Mouse (Mus musculus): ENCODE data around the gene Pcsk7. TPM values are rescaled to one million over a fixed set of nuclear protein-coding genes. Genes with fewer than 3 reads are reported as not detected.

Gene Pcsk7
- polyA plus RNA-seq, 1 experiment from 2014 or later = 23.9 TPM

DNA sequence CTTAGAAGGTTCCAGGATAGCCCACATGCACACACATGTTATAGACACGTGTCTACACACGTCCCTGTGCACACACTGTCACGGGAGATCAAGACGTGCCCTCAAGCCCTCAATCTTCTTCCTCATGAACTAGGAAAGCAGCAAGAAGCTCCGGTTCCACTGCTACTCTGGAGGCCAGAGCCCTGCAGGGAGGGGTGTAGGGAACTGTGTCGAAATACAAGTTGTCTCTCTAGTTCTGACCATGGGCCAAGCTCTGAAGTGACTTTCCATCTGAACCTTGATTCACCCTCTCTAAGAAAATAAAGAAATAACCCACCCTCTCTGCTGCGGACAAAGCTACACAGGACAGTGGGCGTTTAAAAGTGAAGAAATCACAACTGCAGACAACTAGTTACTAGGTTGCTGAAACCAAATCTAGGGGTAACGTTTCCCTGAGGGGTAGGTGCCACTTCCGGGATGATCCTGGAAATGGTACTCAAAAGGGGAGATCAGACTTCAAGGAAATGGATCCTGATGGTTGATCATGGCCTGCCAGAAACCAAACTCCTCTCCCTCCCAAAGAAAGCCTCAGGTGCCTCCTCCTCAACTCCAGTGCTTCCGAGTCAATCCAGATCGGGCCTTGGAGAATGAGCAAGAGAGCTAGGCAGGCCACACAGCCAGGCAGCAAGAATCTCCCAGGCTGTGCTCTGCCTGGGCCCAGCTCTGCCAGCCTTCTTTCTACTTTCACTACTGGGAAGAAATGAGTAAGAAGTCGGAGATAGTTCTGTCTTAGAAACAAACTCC, 47.4 kb downstream of the Pcsk7 start:
- Histone ChIP-seq H3K4me1 (replicated peaks) (peaks cover 23% of the 10 kb centered on the region), H3K9ac (replicated peaks) (peak overlapping the region; percentile 94), H3K4me3 (replicated peaks) (peak overlapping the region; percentile 88), H3K27me3 (no peaks in the 10 kb centered on the region), H3K27ac (no peak overlapping the region), H3K9me3 (no peaks in the 10 kb centered on the region), H3K36me3 (peaks cover 40% of the 10 kb centered on the region), H3K4me2 (peak overlapping the region; percentile 84)
- no peak for ATAC-seq (ENCODE audit: insufficient number of reproducible peaks, insufficient read depth, low FRiP score, low TSS enrichment, low read depth)
- 61% methylated on average over 13 of the region's 13 CpGs for WGBS

GRCm38 (mm10) chr9:45954294-45955106, 48.2 kb downstream of the Pcsk7 start:
- Histone ChIP-seq H3K4me3 (replicated peaks) (peak overlapping the region; percentile 88), H3K4me2 (peak overlapping the region; percentile 84), H3K4me1 (replicated peaks) (peaks cover 26% of the 10 kb centered on the region), H3K36me3 (peaks cover 33% of the 10 kb centered on the region), H3K27me3 (no peaks in the 10 kb centered on the region), H3K9me3 (no peaks in the 10 kb centered on the region), H3K27ac (peak overlapping the region; percentile 90), H3K9ac (replicated peaks) (peak overlapping the region; percentile 94)
- under 1% methylated on average over 63 of the region's 63 CpGs for WGBS
- peak; percentile 44 for ATAC-seq (ENCODE audit: insufficient number of reproducible peaks, insufficient read depth, low FRiP score, low TSS enrichment, low read depth)

GRCm38 (mm10) chr9:45955107-45955963, 49.0 kb downstream of the Pcsk7 start, which contains the start of gene Sidt2:
Gene Sidt2 (minus strand): TSS chr9:45955258.
- WGBS = under 1% methylated on average over 42 of the region's 48 CpGs
- H3K4me2 ChIP-seq = peak within 1 kb of the TSS; percentile 84
- H3K36me3 ChIP-seq = peaks cover 29% of the 10 kb centered on the region
- H3K4me3 ChIP-seq (replicated peaks) = peak within 1 kb of the TSS; percentile 88
- peak within 1 kb of the TSS; percentile 90 for H3K27ac ChIP-seq
- H3K9ac ChIP-seq (replicated peaks) = peak within 1 kb of the TSS; percentile 94
- no peaks in the 10 kb centered on the region for H3K9me3 ChIP-seq
- H3K27me3 ChIP-seq = no peaks in the 10 kb centered on the region
- H3K4me1 ChIP-seq (replicated peaks) = peaks cover 30% of the 10 kb centered on the region
- ATAC-seq (ENCODE audit: insufficient number of reproducible peaks, insufficient read depth, low FRiP score, low TSS enrichment, low read depth) = peak; percentile 95

DNA sequence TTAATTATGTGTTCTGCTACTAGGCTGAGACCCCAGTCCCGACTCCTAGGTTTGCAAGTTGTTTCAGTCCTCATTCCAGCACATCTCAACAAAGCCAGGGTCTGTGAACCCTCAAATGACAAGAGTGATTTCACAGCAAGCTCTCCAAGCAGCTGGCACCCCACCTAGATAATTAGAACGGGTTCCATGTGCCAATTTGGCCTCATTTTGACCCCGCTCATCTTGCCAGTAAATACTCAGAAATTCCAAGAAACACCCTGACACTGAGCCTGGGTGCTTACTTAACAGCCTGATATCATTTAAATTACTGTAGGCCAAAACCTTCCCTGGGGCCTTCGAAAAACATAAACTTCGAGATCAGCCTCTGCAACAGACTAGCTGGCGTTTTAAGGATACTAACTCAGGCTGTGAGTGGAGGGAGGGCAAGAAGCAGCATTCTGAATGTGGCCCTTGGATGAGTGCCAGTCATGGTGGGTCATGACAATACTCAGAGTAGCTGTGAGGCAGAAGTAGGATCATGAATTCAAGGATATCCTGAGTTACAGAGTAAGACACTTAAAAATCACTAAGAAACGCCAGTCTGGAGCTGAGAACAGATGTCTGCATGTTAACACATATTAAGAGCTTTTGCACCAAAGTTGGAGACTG, 51.9 kb downstream of the Pcsk7 start:
- 64% methylated on average over 7 of the region's 7 CpGs for WGBS
- Histone ChIP-seq H3K4me3 (replicated peaks) (no peak overlapping the region), H3K4me2 (no peak overlapping the region), H3K27me3 (no peaks in the 10 kb centered on the region), H3K4me1 (replicated peaks) (peaks cover 28% of the 10 kb centered on the region), H3K9ac (replicated peaks) (no peak overlapping the region), H3K36me3 (peaks cover 29% of the 10 kb centered on the region), H3K27ac (0 out of 2 replicates have a peak overlapping the region, but pooled peaks have one; percentile 3), H3K9me3 (no peaks in the 10 kb centered on the region)
- ATAC-seq (ENCODE audit: insufficient number of reproducible peaks, insufficient read depth, low FRiP score, low TSS enrichment, low read depth) = no peak

- Histone ChIP-seq H3K4me2 (no peak overlapping the region), H3K4me3 (replicated peaks) (no peak overlapping the region), H3K9ac (replicated peaks) (no peak overlapping the region), H3K27ac (0 out of 2 replicates have a peak overlapping the region, but pooled peaks have one; percentile 14), H3K4me1 (replicated peaks) (peaks cover 21% of the 10 kb centered on the region), H3K27me3 (no peaks in the 10 kb centered on the region), H3K36me3 (peaks cover 35% of the 10 kb centered on the region), H3K9me3 (no peaks in the 10 kb centered on the region)
- no peak for ATAC-seq (ENCODE audit: insufficient number of reproducible peaks, insufficient read depth, low FRiP score, low TSS enrichment, low read depth)
- 43% methylated on average over 4 of the region's 4 CpGs for WGBS
Observed at GRCm38 (mm10) chr9:45958851-45959250, 52.6 kb downstream of the Pcsk7 start.

DNA sequence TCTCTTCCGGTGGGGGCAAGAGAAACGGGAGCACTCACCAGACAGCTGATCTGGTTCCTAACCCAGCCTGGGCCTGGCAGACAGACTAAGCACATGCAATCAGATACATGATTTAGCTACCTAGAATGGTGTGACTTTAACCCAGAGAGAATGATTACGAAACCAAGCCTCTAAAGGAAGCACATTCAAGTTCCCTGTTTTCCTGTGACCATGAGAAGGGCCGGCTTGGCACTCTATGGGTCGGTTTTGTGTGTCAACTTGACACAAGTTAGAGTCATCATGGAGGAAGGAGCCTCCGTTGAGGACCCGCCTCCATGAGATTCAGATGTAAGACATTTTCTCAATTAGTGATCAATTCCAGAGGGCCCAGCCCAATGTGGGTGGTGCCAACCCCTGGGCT, 53.4 kb downstream of the Pcsk7 start:
- 81% methylated on average over 7 of the region's 7 CpGs for WGBS
- Histone ChIP-seq H3K4me2 (no peak overlapping the region), H3K4me1 (replicated peaks) (peaks cover 17% of the 10 kb centered on the region), H3K27ac (0 out of 2 replicates have a peak overlapping the region, but pooled peaks have one; percentile 24), H3K4me3 (replicated peaks) (no peak overlapping the region), H3K9ac (replicated peaks) (no peak overlapping the region), H3K9me3 (no peaks in the 10 kb centered on the region), H3K27me3 (no peaks in the 10 kb centered on the region), H3K36me3 (peaks cover 43% of the 10 kb centered on the region)
- ATAC-seq (ENCODE audit: insufficient number of reproducible peaks, insufficient read depth, low FRiP score, low TSS enrichment, low read depth) = no peak

GRCm38 (mm10) chr9:45961855-45962254, 55.6 kb downstream of the Pcsk7 start:
- Histone ChIP-seq H3K4me3 (replicated peaks) (no peak overlapping the region), H3K9ac (replicated peaks) (no peak overlapping the region), H3K27ac (no peak overlapping the region), H3K36me3 (peaks cover 65% of the 10 kb centered on the region), H3K27me3 (no peaks in the 10 kb centered on the region), H3K4me2 (no peak overlapping the region), H3K4me1 (replicated peaks) (peaks cover 7% of the 10 kb centered on the region; the same call in 1 of the 2 replicates), H3K9me3 (no peaks in the 10 kb centered on the region)
- no peak for ATAC-seq (ENCODE audit: insufficient number of reproducible peaks, insufficient read depth, low FRiP score, low TSS enrichment, low read depth)
- WGBS = 86% methylated on average over 2 of the region's 2 CpGs

- no peak overlapping the region for H3K27ac ChIP-seq
- no peak for ATAC-seq (ENCODE audit: insufficient number of reproducible peaks, insufficient read depth, low FRiP score, low TSS enrichment, low read depth)
- no peak overlapping the region for H3K4me3 ChIP-seq (replicated peaks)
- no peaks in the 10 kb centered on the region for H3K9me3 ChIP-seq
- peaks cover 7% of the 10 kb centered on the region; the same call in 1 of the 2 replicates for H3K4me1 ChIP-seq (replicated peaks)
- no peaks in the 10 kb centered on the region for H3K27me3 ChIP-seq
- no peak overlapping the region for H3K4me2 ChIP-seq
- peaks cover 83% of the 10 kb centered on the region for H3K36me3 ChIP-seq
- 93% methylated on average over 6 of the region's 6 CpGs for WGBS
- H3K9ac ChIP-seq (replicated peaks) = no peak overlapping the region
Observed at GRCm38 (mm10) chr9:45963577-45963976, 57.3 kb downstream of the Pcsk7 start.

DNA sequence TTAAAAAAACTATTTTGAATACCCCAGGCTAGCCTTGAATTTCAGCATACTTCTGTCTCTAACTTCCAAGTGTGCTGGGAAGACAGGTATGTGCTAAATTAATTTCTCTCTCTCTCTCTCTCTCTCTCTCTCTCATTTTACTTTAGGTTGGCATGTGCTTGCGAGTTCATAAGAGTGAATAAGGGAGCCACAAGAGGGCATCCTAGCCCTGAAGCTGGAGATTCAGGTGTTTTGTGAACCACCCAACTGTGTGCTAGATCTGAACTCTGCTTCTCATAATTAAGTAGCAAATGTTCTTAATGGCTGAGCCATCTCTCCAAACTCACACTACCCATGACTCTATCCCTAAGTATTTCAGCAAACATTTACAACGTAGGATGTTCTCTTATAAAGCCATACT, 70.6 kb downstream of the Pcsk7 start:
- Histone ChIP-seq H3K9me3 (no peaks in the 10 kb centered on the region), H3K36me3 (peaks cover 43% of the 10 kb centered on the region), H3K4me2 (no peak overlapping the region), H3K4me3 (replicated peaks) (no peak overlapping the region), H3K27ac (no peak overlapping the region), H3K27me3 (no peaks in the 10 kb centered on the region), H3K4me1 (replicated peaks) (peaks cover 16% of the 10 kb centered on the region; the same call in 1 of the 2 replicates), H3K9ac (replicated peaks) (no peak overlapping the region)
- no peak for ATAC-seq (ENCODE audit: insufficient number of reproducible peaks, insufficient read depth, low FRiP score, low TSS enrichment, low read depth)
- 94% methylated on average over 2 of the region's 2 CpGs for WGBS

Measured in limb, embryonic 12.5 days (tissue).